ENCODE assay signal across 21 mouse cellular contexts in genomic region chr15:88508971-88509370, GRCm38 (mm10).
DNase-seq lines count a peak whose midpoint lies in the region; ATAC-seq lines count a peak whose summit lies in the region.
"Had no signal": no experiment of that assay in that cellular context is flagged by ENCODE, and none has a peak within 500 bp of the region (broad histone marks: within the 10 kb centered on the region; RNA-seq: fewer than 3 reads in every experiment).

No protein-coding gene starts in this region.

- H3K4me1 ChIP-seq in midbrain, embryonic 11.5 days (ENCODE audit: control insufficient read depth, insufficient read depth, low read length), result no peaks in the 10 kb centered on the region
- H3K4me1 ChIP-seq in midbrain, embryonic 13.5 days (replicated peaks), result no peaks in the 10 kb centered on the region
- H3K4me1 ChIP-seq: lung, embryonic 15.5 days; neural tube, embryonic 13.5 days had no signal

- no peaks in the 10 kb centered on the region for H3K9me3 ChIP-seq in midbrain, embryonic 11.5 days (ENCODE audit: control insufficient read depth, low read length)
- H3K9me3 ChIP-seq in midbrain, embryonic 13.5 days, result no peaks in the 10 kb centered on the region
- H3K9me3 ChIP-seq: lung, embryonic 15.5 days; midbrain, embryonic 12.5 days; neural tube, embryonic 13.5 days had no signal

- H3K9ac ChIP-seq in midbrain, embryonic 11.5 days (ENCODE audit: low read length), result no peak overlapping the region
- H3K9ac ChIP-seq in midbrain, embryonic 13.5 days (replicated peaks), result no peak overlapping the region
- H3K9ac ChIP-seq: lung, embryonic 15.5 days; midbrain, embryonic 12.5 days; neural tube, embryonic 13.5 days had no signal

- peak; percentile 21 for DNase-seq in layer of hippocampus, adult 11-12 months (ENCODE audit: low spot score)
- DNase-seq in layer of hippocampus, adult 18-20 months (ENCODE audit: low spot score in 2 of 2), result no peak
- peak; percentile 68 for DNase-seq in midbrain, embryonic 11.5 days (ENCODE audit: low spot score, missing footprints)
- peak; percentile 66 for DNase-seq in cerebellum, adult 9-10 months
- DNase-seq in cerebellum, postnatal 36 days, result peak; percentile 38 to 39
- DNase-seq in right cerebral cortex, postnatal 25 days, result no peak
- DNase-seq in adrenal gland, adult 2 months, result no peak
- DNase-seq: gastrocnemius, postnatal 10 days; kidney, adult 2 months; kidney, postnatal 4 days; liver; thymus, postnatal 4 days had no signal

- no peaks in the 10 kb centered on the region for H3K27me3 ChIP-seq in midbrain, embryonic 11.5 days (ENCODE audit: control insufficient read depth, insufficient read depth, low read length)
- H3K27me3 ChIP-seq in midbrain, embryonic 13.5 days, result no peaks in the 10 kb centered on the region
- H3K27me3 ChIP-seq: lung, embryonic 15.5 days; midbrain, embryonic 12.5 days; neural tube, embryonic 13.5 days had no signal

- H3K4me3 ChIP-seq in midbrain, embryonic 11.5 days (ENCODE audit: low read depth, low read length), result no peak overlapping the region
- no peak overlapping the region for H3K4me3 ChIP-seq in midbrain, embryonic 13.5 days (replicated peaks)
- H3K4me3 ChIP-seq: erythroblast, embryonic 14.5 days; lung, embryonic 15.5 days; midbrain, embryonic 12.5 days; neural tube, embryonic 13.5 days had no signal

- H3K27ac ChIP-seq in midbrain, embryonic 11.5 days (ENCODE audit: low read depth, low read length), result no peak overlapping the region
- H3K27ac ChIP-seq in midbrain, embryonic 13.5 days, result no peak overlapping the region
- H3K27ac ChIP-seq: kidney, postnatal 0 days; lung, embryonic 15.5 days; midbrain, embryonic 12.5 days; neural tube, embryonic 13.5 days had no signal

- no peak for ATAC-seq in midbrain, embryonic 11.5 days (ENCODE audit: low FRiP score)
- ATAC-seq in midbrain, embryonic 13.5 days, result no peak
- ATAC-seq: CD4-positive, CD25-positive, alpha-beta regulatory T cell, adult 4 months; forebrain, embryonic 16.5 days; hindbrain, embryonic 16.5 days had no signal

- 89% methylated on average over 6 of the region's 6 CpGs for WGBS in midbrain, embryonic 11.5 days
- whole genome bisulfite sequencing in midbrain, embryonic 13.5 days, result 87% methylated on average over 6 of the region's 6 CpGs

- no peaks in the 10 kb centered on the region for H3K36me3 ChIP-seq in midbrain, embryonic 11.5 days (ENCODE audit: control insufficient read depth, insufficient read depth, low read length)
- no peaks in the 10 kb centered on the region for H3K36me3 ChIP-seq in midbrain, embryonic 13.5 days
- H3K36me3 ChIP-seq: lung, embryonic 15.5 days; midbrain, embryonic 12.5 days; neural tube, embryonic 13.5 days had no signal

- no peak overlapping the region for H3K4me2 ChIP-seq in midbrain, embryonic 11.5 days
- no peak overlapping the region for H3K4me2 ChIP-seq in midbrain, embryonic 13.5 days (replicated peaks)
- H3K4me2 ChIP-seq: lung, embryonic 15.5 days; midbrain, embryonic 12.5 days; neural tube, embryonic 13.5 days had no signal

Comparison
In these comparisons a context has a peak if more than half of its experiments do, and no peak if none do; other contexts are left out.
1. DNase-seq: peak in layer of hippocampus, adult 11-12 months (single experiment), midbrain, embryonic 11.5 days (single experiment), cerebellum, adult 9-10 months (single experiment) and cerebellum, postnatal 36 days (2 of 2); none in layer of hippocampus, adult 18-20 months (0 of 2), right cerebral cortex, postnatal 25 days (single experiment) and adrenal gland, adult 2 months (single experiment).